Comparison of ENCODE assay signal across 9 mouse cellular contexts in the genomic region with DNA sequence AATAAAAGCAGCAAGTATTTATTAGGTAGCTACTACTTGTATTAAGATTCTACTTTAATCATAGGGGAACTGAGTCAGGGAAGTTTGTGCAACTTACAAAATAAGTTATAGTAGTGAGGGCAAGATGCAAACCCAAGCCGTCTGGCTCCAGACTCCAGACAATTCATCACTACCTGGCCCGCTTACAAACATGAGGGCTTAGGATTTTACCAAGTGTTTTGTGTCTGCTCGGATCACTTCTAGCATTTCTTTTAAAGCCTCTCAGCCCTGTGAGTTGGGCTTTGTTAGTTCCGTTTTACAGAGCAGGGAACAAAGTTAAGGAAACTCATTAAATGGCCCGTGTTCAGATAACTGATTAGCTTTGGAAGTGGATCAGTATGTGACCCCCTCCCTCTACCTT. TPM values are rescaled to one million over a fixed set of nuclear protein-coding genes. Genes with fewer than 3 reads are reported as not detected.
A peak's percentile ranks its signal among the peaks of the same experiment; 100 is the strongest.
DNase-seq lines count a peak whose midpoint lies in the region; ATAC-seq and TF ChIP-seq lines count a peak whose summit lies in the region.
"Had no signal": no experiment of that assay in that cellular context is flagged by ENCODE, and none has a peak within 500 bp of the region (broad histone marks: within the 10 kb centered on the region; RNA-seq: fewer than 3 reads in every experiment).

No protein-coding gene starts in this region.

- intact Hi-C loops in heart, postnatal 36 days (cut with DNase I), result no loop called here

- peaks cover 19% of the 10 kb centered on the region for H3K4me1 ChIP-seq in heart, embryonic 16.5 days (ENCODE audit: control insufficient read depth, insufficient read depth, low read length)
- H3K4me1 ChIP-seq in forebrain, embryonic 15.5 days, result peaks cover 25% of the 10 kb centered on the region
- H3K4me1 ChIP-seq in midbrain, embryonic 11.5 days (ENCODE audit: control insufficient read depth, insufficient read depth, low read length), result peaks cover 12% of the 10 kb centered on the region

- peak overlapping the region; percentile 84 for H3K27ac ChIP-seq in heart, embryonic 16.5 days (ENCODE audit: low read length)
- no peak overlapping the region for H3K27ac ChIP-seq in forebrain, embryonic 15.5 days (replicated peaks)
- no peak overlapping the region for H3K27ac ChIP-seq in midbrain, embryonic 11.5 days (ENCODE audit: low read depth, low read length)

- TF ChIP-seq POLR2A in brain, embryonic 14.5 days (IDR thresholded peaks at IDR 0.05; ENCODE audit: borderline replicate concordance, extremely low read depth, insufficient read depth, insufficient read length, poor library complexity, severe bottlenecking), result no peak

- H3K36me3 ChIP-seq in heart, embryonic 16.5 days (ENCODE audit: control insufficient read depth, insufficient read depth), result peaks cover 8% of the 10 kb centered on the region; the same call in 1 of the 2 replicates
- no peaks in the 10 kb centered on the region for H3K36me3 ChIP-seq in forebrain, embryonic 15.5 days
- no peaks in the 10 kb centered on the region for H3K36me3 ChIP-seq in midbrain, embryonic 11.5 days (ENCODE audit: control insufficient read depth, insufficient read depth, low read length)

- H3K27me3 ChIP-seq in heart, embryonic 16.5 days (ENCODE audit: control insufficient read depth, insufficient read depth, low read length), result no peaks in the 10 kb centered on the region
- no peaks in the 10 kb centered on the region for H3K27me3 ChIP-seq in forebrain, embryonic 15.5 days
- no peaks in the 10 kb centered on the region for H3K27me3 ChIP-seq in midbrain, embryonic 11.5 days (ENCODE audit: control insufficient read depth, insufficient read depth, low read length)

- DNase-seq in heart, postnatal 36 days, result no peak
- peak; percentile 55 for DNase-seq in brain, embryonic 14.5 days (ENCODE audit: low read depth)
- DNase-seq in midbrain, embryonic 11.5 days (ENCODE audit: low spot score, missing footprints), result no peak
- DNase-seq in retina, postnatal 1 day, result no peak
- no peak for DNase-seq in cerebellum, postnatal 4 days (ENCODE audit: low spot score in 2 of 2)
- DNase-seq: adrenal gland, postnatal 36 days had no signal

- peak overlapping the region; percentile 91 for H3K9ac ChIP-seq in heart, embryonic 16.5 days (ENCODE audit: low read length)
- no peak overlapping the region for H3K9ac ChIP-seq in forebrain, embryonic 15.5 days (replicated peaks)
- H3K9ac ChIP-seq in midbrain, embryonic 11.5 days (ENCODE audit: low read length), result 0 out of 2 replicates have a peak overlapping the region, but pooled peaks have one; percentile 0

- TF ChIP-seq CTCF in brain, embryonic 14.5 days (IDR thresholded peaks at IDR 0.05; ENCODE audit: borderline replicate concordance, extremely low read depth, insufficient read depth, insufficient read length), result no peak

- peak overlapping the region; percentile 62 for H3K4me2 ChIP-seq in heart, embryonic 16.5 days (ENCODE audit: low read depth, low read length)
- H3K4me2 ChIP-seq in forebrain, embryonic 15.5 days (replicated peaks), result peak overlapping the region; percentile 98
- peak overlapping the region; percentile 87 for H3K4me2 ChIP-seq in midbrain, embryonic 11.5 days

- no peak for ATAC-seq in heart, embryonic 16.5 days (replicated peaks; ENCODE audit: extremely low read depth, insufficient read depth, low FRiP score)
- ATAC-seq in forebrain, embryonic 15.5 days (replicated peaks), result no peak
- no peak for ATAC-seq in midbrain, embryonic 11.5 days (ENCODE audit: low FRiP score)
- ATAC-seq in activated CD4-positive, CD25-positive, alpha-beta regulatory T cell, adult 4 months, result no peak

- no peaks in the 10 kb centered on the region for H3K9me3 ChIP-seq in heart, embryonic 16.5 days (replicated peaks; ENCODE audit: control insufficient read depth, low read length)
- H3K9me3 ChIP-seq in forebrain, embryonic 15.5 days, result no peaks in the 10 kb centered on the region
- H3K9me3 ChIP-seq in midbrain, embryonic 11.5 days (ENCODE audit: control insufficient read depth, low read length), result no peaks in the 10 kb centered on the region

- H3K4me3 ChIP-seq in heart, embryonic 16.5 days (ENCODE audit: low read length), result peak overlapping the region; percentile 83
- 0 out of 2 replicates have a peak overlapping the region, but pooled peaks have one; percentile 89 for H3K4me3 ChIP-seq in forebrain, embryonic 15.5 days
- no peak overlapping the region; the same call in 1 of the 2 replicates for H3K4me3 ChIP-seq in midbrain, embryonic 11.5 days (ENCODE audit: low read depth, low read length)

- WGBS in heart, embryonic 16.5 days, result 39% methylated on average over 5 of the region's 5 CpGs
- WGBS in forebrain, embryonic 15.5 days, result 9% methylated on average over 5 of the region's 5 CpGs
- WGBS in midbrain, embryonic 11.5 days, result 49% methylated on average over 5 of the region's 5 CpGs

RNA-seq across cellular contexts. Expression of a gene that starts 1.9 kb away (rescaled TPM):
- polyA plus RNA-seq in heart, embryonic 16.5 days (2015; fragmentation: Nextera tagmentation; extraction: Ambion mirVana), result 420 and 441 TPM in 2 replicates
- 100 to 1,000 TPM in 1 of 2 experiments, 10 to 100 TPM in 1; 80.0 to 103 TPM for total RNA-seq in heart, postnatal 36 days (2021)
- 54.2 and 79.7 TPM in 2 replicates for polyA plus RNA-seq in brain, embryonic 14.5 days (2012; rRNA removed)
- 80.6 and 82.9 TPM in 2 replicates for polyA plus RNA-seq in forebrain, embryonic 15.5 days (2015; fragmentation: Nextera tagmentation; extraction: Ambion mirVana)
- 199 and 211 TPM in 2 replicates for polyA plus RNA-seq in midbrain, embryonic 11.5 days (2014; fragmentation: Nextera tagmentation; extraction: Ambion mirVana)
- under 1 TPM in 1 of 2 experiments, not detected in 1; 0.62 TPM for polyA plus RNA-seq in activated CD4-positive, CD25-positive, alpha-beta regulatory T cell, adult 4 months (2017; shearing (Covaris generic))

Comparison
In these comparisons a context has a peak if more than half of its experiments do, and no peak if none do; other contexts are left out.
1. RNA of a gene that starts 1.9 kb away (polyA plus RNA-seq): 420 to 441 TPM in heart, embryonic 16.5 days, 199 to 211 TPM in midbrain, embryonic 11.5 days, 80.6 to 82.9 TPM in forebrain, embryonic 15.5 days and 54.2 to 79.7 TPM in brain, embryonic 14.5 days; 0.62 TPM in activated CD4-positive, CD25-positive, alpha-beta regulatory T cell, adult 4 months; every median in the first group is over 10 times any median in the second.
2. Peak in every context shown above with its lines, with median percentiles within 50 percentile points of each other: H3K4me2 ChIP-seq.